Mouse (Mus musculus): ENCODE data around the gene Btg2. TPM values are rescaled to one million over a fixed set of nuclear protein-coding genes. Genes with fewer than 3 reads are reported as not detected.

Gene Btg2
- polyA plus RNA-seq, 1 experiment from 2014 or later = 98.5 TPM

DNA sequence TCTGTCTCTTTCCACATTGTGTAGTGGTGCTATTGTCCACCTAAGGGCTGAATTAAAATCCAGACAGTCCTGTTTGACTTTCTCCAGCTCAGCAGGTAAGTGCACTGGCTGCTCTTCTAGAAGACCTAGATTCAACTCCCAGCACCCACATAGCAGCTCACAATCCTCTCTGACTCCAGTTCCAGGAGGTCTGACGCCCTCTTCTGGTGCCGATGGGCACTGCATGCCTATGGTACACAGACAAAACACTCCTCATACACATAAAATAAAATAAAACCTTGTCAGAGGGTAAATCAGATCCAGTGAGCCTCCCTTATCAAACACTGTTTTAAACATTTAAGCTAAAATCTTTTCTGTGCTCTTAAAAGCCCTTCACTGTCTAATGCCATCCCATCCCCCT lies 42.4 kb downstream of the Btg2 start:
- H3K4me2 ChIP-seq (ENCODE audit: low read depth, low read length) = no peak overlapping the region
- 0 out of 2 replicates have a peak, but pooled peaks cover 5% of the 10 kb centered on the region for H3K4me1 ChIP-seq (ENCODE audit: control insufficient read depth, insufficient read depth, low read length)
- H3K36me3 ChIP-seq (ENCODE audit: control insufficient read depth, insufficient read depth, low read length) = no peaks in the 10 kb centered on the region
- H3K9me3 ChIP-seq (replicated peaks; ENCODE audit: control insufficient read depth, low read length) = no peaks in the 10 kb centered on the region
- H3K9ac ChIP-seq (ENCODE audit: low read length) = no peak overlapping the region
- WGBS = 68% methylated on average over 2 of the region's 2 CpGs
- H3K27ac ChIP-seq (ENCODE audit: low read length) = no peak overlapping the region
- H3K4me3 ChIP-seq (replicated peaks; ENCODE audit: low read length) = no peak overlapping the region
- H3K27me3 ChIP-seq (ENCODE audit: control insufficient read depth, insufficient read depth, low read length) = no peaks in the 10 kb centered on the region
- no peak for ATAC-seq (ENCODE audit: insufficient read depth, low FRiP score)

DNA sequence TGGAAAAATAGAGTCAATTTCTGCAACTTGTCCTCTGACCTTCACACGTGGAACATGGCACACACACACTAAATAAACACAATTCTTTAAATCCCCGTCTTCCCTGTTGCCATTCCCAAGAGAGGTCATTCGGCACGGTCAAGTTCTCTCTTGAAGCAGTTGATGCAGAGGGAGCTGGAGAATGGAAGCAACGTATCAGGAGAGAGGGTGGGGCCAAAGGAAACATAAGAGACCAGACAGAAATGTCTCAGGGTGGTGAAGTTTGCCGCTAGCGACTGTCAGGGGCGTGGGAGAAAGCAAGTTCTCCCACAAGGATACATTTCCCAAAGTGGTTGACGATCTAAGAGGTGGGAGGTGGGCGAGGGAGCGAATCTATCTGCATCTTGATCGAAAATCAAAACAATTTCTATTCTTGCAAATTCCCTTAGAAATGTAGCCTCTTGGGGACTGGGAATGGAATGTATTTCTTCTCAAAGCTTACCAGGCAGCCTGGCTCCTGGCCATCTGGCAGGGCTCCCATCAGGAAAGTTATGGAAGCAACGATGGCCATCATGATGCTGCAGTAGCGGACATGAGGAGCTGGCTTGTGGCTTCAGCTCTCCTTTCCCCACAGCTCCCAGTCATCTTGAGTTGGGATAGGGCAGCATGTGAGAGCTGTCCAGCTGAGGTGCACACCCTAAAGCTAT lies 50.6 kb downstream of the Btg2 start:
- Histone ChIP-seq H3K9ac (ENCODE audit: low read length) (no peak overlapping the region), H3K36me3 (ENCODE audit: control insufficient read depth, insufficient read depth, low read length) (no peaks in the 10 kb centered on the region), H3K27ac (ENCODE audit: low read length) (no peak overlapping the region), H3K4me2 (ENCODE audit: low read depth, low read length) (no peak overlapping the region), H3K27me3 (ENCODE audit: control insufficient read depth, insufficient read depth, low read length) (no peaks in the 10 kb centered on the region), H3K4me3 (replicated peaks; ENCODE audit: low read length) (no peak overlapping the region), H3K9me3 (replicated peaks; ENCODE audit: control insufficient read depth, low read length) (no peaks in the 10 kb centered on the region), H3K4me1 (ENCODE audit: control insufficient read depth, insufficient read depth, low read length) (peaks cover 4% of the 10 kb centered on the region; the same call in 1 of the 2 replicates)
- ATAC-seq (ENCODE audit: insufficient read depth, low FRiP score) = no peak
- 56% methylated on average over 14 of the region's 14 CpGs for WGBS

DNA sequence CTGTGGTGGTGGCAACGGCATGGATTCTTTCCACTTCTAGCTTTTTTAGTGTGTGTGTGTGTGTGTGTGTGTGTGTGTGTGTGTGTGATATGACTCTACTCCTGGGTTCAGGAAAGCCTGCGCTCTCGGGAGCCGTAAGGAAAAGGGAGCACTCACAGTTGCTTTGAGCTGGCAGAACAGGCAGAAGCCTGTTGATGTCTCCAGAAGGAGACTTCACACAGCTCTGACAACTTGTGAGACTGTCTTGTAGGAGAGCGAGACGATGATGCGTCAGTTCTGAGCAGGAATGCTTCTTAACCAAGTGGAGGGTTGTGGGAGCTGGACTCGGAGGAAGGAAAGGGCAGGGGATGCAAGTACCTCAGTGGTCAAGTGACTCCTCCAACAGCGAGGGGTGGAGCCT lies 52.2 kb downstream of the Btg2 start:
- no peaks in the 10 kb centered on the region for H3K9me3 ChIP-seq (replicated peaks; ENCODE audit: control insufficient read depth, low read length)
- no peak overlapping the region for H3K4me2 ChIP-seq (ENCODE audit: low read depth, low read length)
- peaks cover 4% of the 10 kb centered on the region; the same call in 1 of the 2 replicates for H3K4me1 ChIP-seq (ENCODE audit: control insufficient read depth, insufficient read depth, low read length)
- WGBS = 79% methylated on average over 9 of the region's 9 CpGs
- ATAC-seq (ENCODE audit: insufficient read depth, low FRiP score) = no peak
- no peak overlapping the region for H3K27ac ChIP-seq (ENCODE audit: low read length)
- H3K4me3 ChIP-seq (replicated peaks; ENCODE audit: low read length) = no peak overlapping the region
- H3K36me3 ChIP-seq (ENCODE audit: control insufficient read depth, insufficient read depth, low read length) = no peaks in the 10 kb centered on the region
- no peak overlapping the region for H3K9ac ChIP-seq (ENCODE audit: low read length)
- no peaks in the 10 kb centered on the region for H3K27me3 ChIP-seq (ENCODE audit: control insufficient read depth, insufficient read depth, low read length)

DNA sequence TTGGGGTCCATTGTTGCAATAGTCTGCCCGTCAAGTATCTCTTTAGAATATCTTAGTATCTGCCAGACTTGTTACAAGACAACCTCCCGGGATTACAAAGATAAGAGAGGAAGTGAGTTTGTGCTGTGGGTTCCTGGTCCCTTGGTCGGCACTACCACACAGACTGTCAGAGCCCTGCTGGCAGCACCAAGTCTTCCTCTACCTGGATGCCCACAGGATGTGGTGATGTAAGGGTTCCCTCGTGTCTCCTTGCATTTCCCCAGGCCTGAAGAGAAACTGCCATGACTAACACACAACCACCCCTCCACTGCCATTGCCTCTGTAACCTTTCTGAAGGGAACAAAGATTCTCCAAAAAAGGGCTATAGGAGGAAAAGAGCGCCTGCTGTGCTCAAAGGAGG lies 52.9 kb downstream of the Btg2 start:
- no peak overlapping the region for H3K4me2 ChIP-seq (ENCODE audit: low read depth, low read length)
- H3K9me3 ChIP-seq (replicated peaks; ENCODE audit: control insufficient read depth, low read length) = no peaks in the 10 kb centered on the region
- H3K4me1 ChIP-seq (ENCODE audit: control insufficient read depth, insufficient read depth, low read length) = peaks cover 4% of the 10 kb centered on the region; the same call in 1 of the 2 replicates
- no peaks in the 10 kb centered on the region for H3K36me3 ChIP-seq (ENCODE audit: control insufficient read depth, insufficient read depth, low read length)
- no peak for ATAC-seq (ENCODE audit: insufficient read depth, low FRiP score)
- H3K9ac ChIP-seq (ENCODE audit: low read length) = no peak overlapping the region
- H3K27ac ChIP-seq (ENCODE audit: low read length) = no peak overlapping the region
- no peaks in the 10 kb centered on the region for H3K27me3 ChIP-seq (ENCODE audit: control insufficient read depth, insufficient read depth, low read length)
- no peak overlapping the region for H3K4me3 ChIP-seq (replicated peaks; ENCODE audit: low read length)
- 68% methylated on average over 5 of the region's 5 CpGs for WGBS

Other genes starting within 250 kb of the Btg2 start
- gene Optc, start 171.1 kb downstream of the Btg2 start, polyA plus RNA-seq (2015; fragmentation: Nextera tagmentation; extraction: Ambion mirVana) = 1.9 and 2.7 TPM in 2 replicates
- 3.5 and 4.5 TPM in 2 replicates for gene Prelp, start 157.7 kb downstream of the Btg2 start, polyA plus RNA-seq (2015; fragmentation: Nextera tagmentation; extraction: Ambion mirVana)
- gene Fmod, start 41.9 kb downstream of the Btg2 start, polyA plus RNA-seq (2015; fragmentation: Nextera tagmentation; extraction: Ambion mirVana) = 12.3 and 13.1 TPM in 2 replicates
- gene Chit1, start 32.1 kb upstream of the Btg2 start, polyA plus RNA-seq (2015; fragmentation: Nextera tagmentation; extraction: Ambion mirVana) = 4.8 and 8.4 TPM in 2 replicates
- gene Chil1, start 103.1 kb upstream of the Btg2 start, polyA plus RNA-seq (2015; fragmentation: Nextera tagmentation; extraction: Ambion mirVana) = 3.6 and 4.9 TPM in 2 replicates
- gene Mybph, start 114.3 kb upstream of the Btg2 start, polyA plus RNA-seq (2015; fragmentation: Nextera tagmentation; extraction: Ambion mirVana) = 0.35 and 9.0 TPM in 2 replicates
- gene Adora1, start 156.3 kb upstream of the Btg2 start, polyA plus RNA-seq (2015; fragmentation: Nextera tagmentation; extraction: Ambion mirVana) = 15.3 and 22.3 TPM in 2 replicates
- gene Myog, start 210.9 kb upstream of the Btg2 start, polyA plus RNA-seq (2015; fragmentation: Nextera tagmentation; extraction: Ambion mirVana) = 1.2 and 28.7 TPM in 2 replicates

All from stomach, embryonic 16.5 days (tissue).